Mouse (Mus musculus) heart, postnatal 0 days (tissue): ENCODE measurements around the gene Ubxn11. TPM values are rescaled to one million over a fixed set of nuclear protein-coding genes. Genes with fewer than 3 reads are reported as not detected.
A peak's percentile ranks its signal among the peaks of the same experiment; 100 is the strongest.

Experiments
- ATAC-seq: fragments of 200-750 bp; cut with Nextera tagmentation; 2 replicates; pipeline ENCODE4 v1.8.0; 2017; ENCODE audit warnings: low read depth, moderate number of reproducible peaks, moderate library complexity; ENCODE audit not compliant: insufficient read depth
- DNase-seq: peaks from one replicate; pipeline ENCODE4 v3.0.0-alpha.2; 2016; ENCODE audit warnings: low spot score
- H3K27ac ChIP-seq: fragments of 300-500 bp; sonication (generic); 2 replicates; pipeline ENCODE4 v1.5.1; 2014; ENCODE audit warnings: low read depth, mild to moderate bottlenecking
- H3K27me3 ChIP-seq: fragments of 300-500 bp; sonication (generic); 2 replicates; pipeline ENCODE4 v1.6.1; 2014; ENCODE audit warnings: low read length, mixed read lengths; ENCODE audit not compliant: control insufficient read depth, insufficient read depth
- H3K36me3 ChIP-seq: fragments of 300-500 bp; sonication (generic); replicated peaks from 2 replicates; pipeline ENCODE4 v1.6.1; 2014; ENCODE audit warnings: low read length, mixed read lengths; ENCODE audit not compliant: control insufficient read depth, insufficient read depth
- H3K4me1 ChIP-seq: fragments of 300-500 bp; sonication (generic); 2 replicates; pipeline ENCODE4 v1.6.1; 2014; ENCODE audit warnings: antibody characterized with exemption; ENCODE audit not compliant: control insufficient read depth, insufficient read depth
- H3K4me2 ChIP-seq: fragments of 300-500 bp; sonication (generic); 2 replicates; pipeline ENCODE4 v1.6.1; 2014; ENCODE audit warnings: low read depth, mild to moderate bottlenecking, low read length, moderate library complexity
- H3K4me3 ChIP-seq: fragments of 300-500 bp; sonication (generic); 2 replicates; pipeline ENCODE4 v1.5.1; 2014; ENCODE audit warnings: low read depth, low read length
- H3K9ac ChIP-seq: fragments of 300-500 bp; sonication (generic); replicated peaks from 2 replicates; pipeline ENCODE4 v1.6.1; 2014; ENCODE audit warnings: low read depth, low read length, mixed read lengths
- H3K9me3 ChIP-seq: fragments of 300-500 bp; sonication (generic); replicated peaks from 2 replicates; pipeline ENCODE4 v1.6.1; 2016; ENCODE audit warnings: low read length; ENCODE audit not compliant: control insufficient read depth
- CTCF ChIP-seq: IDR thresholded peaks from 2 replicates; pipeline ENCODE4 v1.5.1; 2016; ENCODE audit warnings: antibody characterized with exemption, control low read depth, low read depth
- EP300 ChIP-seq: IDR thresholded peaks from 2 replicates; pipeline ENCODE4 v1.6.1; 2016; ENCODE audit warnings: antibody characterized with exemption, low read depth
- WGBS: fragments of 180-500 bp; shearing (Covaris S2); extraction: QIAGEN DNeasy Blood & Tissue Kit; methylation state at CpG from one replicate; pipeline ENCODE4 v1.1.7; 2014; 5-methylcytosine and 5-hydroxymethylcytosine counted together
- polyA plus RNA-seq: library from polyadenylated mRNA; unstranded; fragments of >200 nt; fragmentation: Nextera tagmentation; extraction: Ambion mirVana; gene quantifications from 2 replicates; pipeline ENCODE4 v1.2.1, GENCODE M21; 2015
- total RNA-seq: library from RNA; depleted of rRNA; stranded (reverse); fragments of >200 nt; gene quantifications from 2 replicates; pipeline ENCODE4 v1.2.3, GENCODE M21; 2014; ENCODE audit warnings: low replicate concordance; rRNA removed

Gene Ubxn11
- total RNA-seq (not detected in 2 replicates), polyA plus RNA-seq (0.97 and 1.2 TPM in 2 replicates)

GRCm38 (mm10) chr4:134101979-134102741 is at the start of gene Ubxn11:
Ubxn11 (plus strand) TSS chr4:134102570.
- Histone ChIP-seq H3K9ac (peak within 1 kb of the TSS; percentile 39; the same call in 1 of the 2 replicates), H3K36me3 (no peaks in the 10 kb centered on the region), H3K4me2 (peak within 1 kb of the TSS; percentile 79), H3K27me3 (no peaks in the 10 kb centered on the region), H3K4me3 (peak within 1 kb of the TSS; percentile 64), H3K4me1 (peaks cover 4% of the 10 kb centered on the region; the same call in 1 of the 2 replicates), H3K9me3 (no peaks in the 10 kb centered on the region), H3K27ac (no peak within 1 kb of the TSS)
- ATAC-seq, result peak; percentile 98
- TF ChIP-seq EP300 (no peak), CTCF (no peak)
- 19% methylated on average over 34 of the region's 34 CpGs for WGBS
- DNase-seq, result peak; percentile 90

GRCm38 (mm10) chr4:134053538-134053937 is 48.8 kb upstream of the Ubxn11 start, which contains the start of gene Zfp683:
Zfp683 (plus strand) TSS chr4:134053838.
- no peak within 1 kb of the TSS for H3K27ac ChIP-seq
- 0 out of 2 replicates have a peak, but pooled peaks cover under 1% of the 10 kb centered on the region for H3K27me3 ChIP-seq
- ATAC-seq (no peak), DNase-seq (no peak)
- H3K4me2 ChIP-seq, result no peak within 1 kb of the TSS
- WGBS, result 86% methylated on average over 3 of the region's 3 CpGs
- H3K4me3 ChIP-seq, result no peak within 1 kb of the TSS
- H3K4me1 ChIP-seq, result peaks cover 9% of the 10 kb centered on the region
- TF ChIP-seq EP300 (no peak), CTCF (no peak)
- H3K9ac ChIP-seq, result no peak within 1 kb of the TSS
- H3K9me3 ChIP-seq, result no peaks in the 10 kb centered on the region
- no peaks in the 10 kb centered on the region for H3K36me3 ChIP-seq

- 20% methylated on average over 14 of the region's 14 CpGs for WGBS
These were observed 44.1 kb upstream of the Ubxn11 start for GRCm38 (mm10) chr4:134058166-134058715.

GRCm38 (mm10) chr4:134058908-134059307 is 43.5 kb upstream of the Ubxn11 start:
- Histone ChIP-seq H3K9me3 (no peaks in the 10 kb centered on the region), H3K36me3 (no peaks in the 10 kb centered on the region), H3K4me1 (no peaks in the 10 kb centered on the region), H3K27me3 (peaks cover 15% of the 10 kb centered on the region), H3K4me2 (0 out of 2 replicates have a peak overlapping the region, but pooled peaks have one; percentile 31), H3K4me3 (no peak overlapping the region), H3K27ac (no peak overlapping the region), H3K9ac (no peak overlapping the region)
- 68% methylated on average over 6 of the region's 6 CpGs for WGBS
- ATAC-seq (no peak), DNase-seq (no peak)
- no peak for TF ChIP-seq EP300
- TF ChIP-seq CTCF, result no peak

More at GRCm38 (mm10) chr4:134058166-134058715, 44.1 kb upstream of the Ubxn11 start:
- DNase-seq (no peak), ATAC-seq (no peak)
- TF ChIP-seq CTCF, result no peak
- no peak for TF ChIP-seq EP300
- H3K4me1 ChIP-seq, result no peaks in the 10 kb centered on the region
- H3K27ac ChIP-seq, result no peak overlapping the region
- peak overlapping the region; percentile 31; the same call in 1 of the 2 replicates for H3K4me2 ChIP-seq
- H3K9me3 ChIP-seq, result no peaks in the 10 kb centered on the region
- H3K27me3 ChIP-seq, result peaks cover 15% of the 10 kb centered on the region
- no peaks in the 10 kb centered on the region for H3K36me3 ChIP-seq
- H3K9ac ChIP-seq, result no peak overlapping the region
- H3K4me3 ChIP-seq, result peak overlapping the region; percentile 16; the same call in 1 of the 2 replicates

GRCm38 (mm10) chr4:134060135-134060865 is 42.1 kb upstream of the Ubxn11 start, which contains the start of gene Crybg2:
Crybg2 (plus strand) TSS chr4:134060815.
- H3K9ac ChIP-seq, result no peak within 1 kb of the TSS
- H3K27me3 ChIP-seq, result peaks cover 18% of the 10 kb centered on the region
- no peaks in the 10 kb centered on the region for H3K9me3 ChIP-seq
- no peak within 1 kb of the TSS for H3K4me3 ChIP-seq
- H3K4me2 ChIP-seq, result no peak within 1 kb of the TSS
- ATAC-seq (no peak), DNase-seq (no peak)
- 53% methylated on average over 28 of the region's 28 CpGs for WGBS
- no peaks in the 10 kb centered on the region for H3K36me3 ChIP-seq
- H3K4me1 ChIP-seq, result no peaks in the 10 kb centered on the region
- H3K27ac ChIP-seq, result no peak within 1 kb of the TSS
- TF ChIP-seq CTCF (no peak), EP300 (no peak)
